Mouse (Mus musculus) C2C12 (cell line): ENCODE measurements around the gene Ubash3a.

ENCODE experiments used
- CTCF ChIP-seq: IDR thresholded peaks from one replicate; pipeline ENCODE4 v1.5.1; 2011; ENCODE audit not compliant: control insufficient read depth, insufficient read depth, insufficient read length
- MYOD1 ChIP-seq: IDR thresholded peaks from one replicate; pipeline ENCODE4 v1.6.1; 2011; ENCODE audit warnings: low read depth; ENCODE audit not compliant: control insufficient read depth, insufficient read length
- USF1 ChIP-seq: IDR thresholded peaks from one replicate; pipeline ENCODE4 v1.6.1; 2011; ENCODE audit warnings: low read depth, mild to moderate bottlenecking, control low read depth, moderate library complexity

GRCm38 (mm10) chr17:31162607-31163006 is 45.1 kb upstream of the Ubash3a start:
- TF ChIP-seq MYOD1, result no peak
- no peak for TF ChIP-seq CTCF
- no peak for TF ChIP-seq USF1
